Mouse (Mus musculus) A20 (cell line): ENCODE results near the gene Gm17651.
A peak's percentile ranks its signal among the peaks of the same experiment; 100 is the strongest.

ENCODE experiments used
- DNase-seq: peaks from one replicate; pipeline ENCODE4 v3.0.0-alpha.2; 2011; ENCODE audit warnings: low read depth, low spot score

The Gm17651 gene

GRCm38 (mm10) chr3:97630746-97631145 is 43.7 kb downstream of the Gm17651 start:
- no peak for DNase-seq

GRCm38 (mm10) chr3:97629941-97630340 is 44.6 kb downstream of the Gm17651 start:
- DNase-seq: no peak

GRCm38 (mm10) chr3:97628391-97629001 is 46.0 kb downstream of the Gm17651 start, which contains the start of gene Fmo5:
Gene Fmo5, plus strand, starts transcription at chr3:97628804.
- peak; percentile 89 for DNase-seq

- no peak for DNase-seq
Observed at GRCm38 (mm10) chr3:97627893-97628292, 46.6 kb downstream of the Gm17651 start.

- no peak for DNase-seq
Observed at GRCm38 (mm10) chr3:97624611-97625010, 49.9 kb downstream of the Gm17651 start.
